Mouse (Mus musculus) neural tube, embryonic 10.5 days (tissue): ENCODE data around the gene Tmem151b.

ENCODE experiments used
- DNase-seq: peaks from one replicate; pipeline ENCODE4 v3.0.0-alpha.2; 2017; ENCODE audit warnings: low spot score; ENCODE audit errors: extremely low spot score

Gene Tmem151b

DNA sequence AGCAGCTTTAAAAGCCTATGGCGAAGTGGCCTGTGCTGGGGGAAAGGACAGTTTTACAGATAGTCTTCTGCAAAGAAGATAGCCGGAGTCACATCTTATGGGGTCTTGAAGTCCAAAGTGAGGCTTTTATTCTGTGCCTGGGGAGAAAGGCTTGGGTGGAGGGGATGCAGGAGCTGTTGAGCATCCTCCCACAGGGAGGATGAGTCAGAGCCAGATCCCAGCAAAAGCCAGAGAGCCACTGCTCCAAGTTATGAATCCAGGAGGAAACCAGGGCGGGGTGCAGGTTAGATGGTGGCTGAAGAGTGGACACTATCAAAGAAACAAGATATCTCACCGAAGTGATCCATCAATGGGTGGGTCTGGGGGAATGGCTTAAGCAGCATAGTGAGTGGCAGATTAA lies 37.7 kb downstream of the Tmem151b start:
- DNase-seq, result no peak

DNA sequence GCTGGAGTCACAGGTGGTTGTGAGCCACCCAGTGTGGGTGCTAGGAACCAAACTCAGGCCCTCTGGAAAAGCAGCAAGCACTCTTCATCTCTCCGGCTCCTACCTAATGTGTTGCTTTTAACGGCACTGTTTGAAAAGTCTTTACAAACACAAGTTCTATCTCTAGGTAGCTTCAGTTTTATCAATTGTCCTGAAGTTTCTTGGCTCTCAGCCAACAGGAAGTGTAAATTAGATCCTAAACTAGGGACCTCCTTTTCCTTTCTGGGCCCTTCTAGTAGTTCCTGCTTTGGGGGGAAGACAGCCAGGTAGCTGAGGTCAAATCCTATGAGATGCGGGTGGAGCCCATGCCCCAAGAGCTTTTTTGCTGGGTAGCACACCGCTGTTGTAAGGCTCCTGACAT lies 38.6 kb downstream of the Tmem151b start:
- no peak for DNase-seq

DNA sequence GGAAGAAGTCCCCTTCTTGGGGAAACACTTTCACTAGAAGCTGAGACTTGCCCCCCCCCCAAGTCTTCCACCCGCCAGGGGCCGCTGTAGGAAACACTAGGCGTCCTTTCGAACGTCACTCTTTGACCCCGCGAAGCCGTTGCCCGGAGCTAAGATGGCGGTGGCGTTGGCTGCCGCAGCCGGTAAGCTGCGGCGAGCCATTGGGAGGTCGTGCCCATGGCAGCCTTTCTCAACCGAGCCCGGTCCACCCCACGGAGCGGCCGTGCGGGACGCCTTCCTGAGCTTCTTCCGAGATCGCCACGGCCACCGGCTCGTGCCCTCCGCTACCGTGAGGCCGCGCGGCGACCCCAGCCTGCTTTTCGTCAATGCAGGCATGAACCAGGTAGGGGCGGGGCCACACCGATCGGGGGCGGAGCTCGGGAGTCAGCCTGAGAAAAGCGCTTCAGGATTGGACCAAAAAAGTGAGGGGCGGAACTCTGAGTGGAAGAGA lies 42.7 kb downstream of the Tmem151b start, which contains the start of gene Aars2:
Aars2 (plus strand) TSS at position 142 of the 490 bp plus-strand sequence.
- DNase-seq, result peak; percentile 97

DNA sequence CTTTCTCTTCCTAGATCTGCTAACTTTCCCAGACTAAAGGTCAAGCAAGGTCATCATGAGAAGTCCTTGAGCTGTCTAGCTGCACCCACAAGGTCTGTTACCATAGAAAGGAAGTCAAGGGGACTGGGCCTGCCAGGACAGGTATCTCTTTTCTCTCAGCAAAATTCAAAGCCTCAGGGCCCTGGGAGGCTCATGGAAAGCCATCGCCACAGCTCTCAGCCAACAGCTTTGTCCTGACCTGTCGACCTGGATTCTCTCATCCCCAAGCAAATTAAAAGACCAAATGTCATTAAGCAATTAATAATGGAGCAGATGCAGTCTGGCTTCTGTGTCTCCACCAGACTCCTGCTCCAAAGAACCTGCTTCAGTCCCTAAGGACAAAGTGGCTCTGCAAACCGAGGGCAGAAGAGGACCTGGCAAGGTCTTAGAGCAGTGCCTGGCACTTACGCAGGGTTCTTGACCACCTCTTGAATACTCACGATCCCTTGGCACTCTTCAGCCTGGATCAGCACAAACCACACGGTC lies 43.5 kb downstream of the Tmem151b start:
- no peak for DNase-seq

DNA sequence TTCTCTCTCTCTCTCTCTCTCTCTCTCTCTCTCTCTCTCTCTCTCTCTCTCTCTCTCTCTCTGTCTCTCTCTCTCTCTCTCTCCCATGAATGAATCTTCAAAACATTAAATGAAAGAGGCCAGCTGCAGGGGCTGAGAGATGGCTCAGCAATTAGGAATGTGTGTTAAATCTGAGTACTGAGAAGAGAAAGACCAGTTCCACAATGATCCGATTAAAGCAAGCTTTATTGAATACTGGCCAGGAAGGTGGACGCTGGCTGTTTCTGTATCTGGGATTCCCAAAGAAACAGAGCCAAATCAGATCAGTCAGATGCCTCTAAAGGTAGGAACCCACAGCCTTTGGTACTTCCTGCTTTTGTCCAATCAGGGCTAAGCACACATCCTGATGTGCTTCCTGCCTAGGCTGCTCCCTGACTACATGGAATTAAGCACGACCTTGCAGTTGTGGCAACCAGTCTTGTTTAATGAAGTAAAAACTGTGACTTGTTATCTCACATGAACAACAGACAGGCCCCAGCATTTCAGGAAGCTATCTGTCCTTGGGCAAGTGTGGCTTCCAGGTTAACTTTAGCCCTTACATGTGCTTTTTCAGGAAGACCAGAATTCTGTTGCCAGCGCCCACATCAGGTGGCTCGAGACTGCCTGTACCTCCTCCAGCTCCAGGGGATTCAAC lies 46.0 kb downstream of the Tmem151b start:
- no peak for DNase-seq

DNA sequence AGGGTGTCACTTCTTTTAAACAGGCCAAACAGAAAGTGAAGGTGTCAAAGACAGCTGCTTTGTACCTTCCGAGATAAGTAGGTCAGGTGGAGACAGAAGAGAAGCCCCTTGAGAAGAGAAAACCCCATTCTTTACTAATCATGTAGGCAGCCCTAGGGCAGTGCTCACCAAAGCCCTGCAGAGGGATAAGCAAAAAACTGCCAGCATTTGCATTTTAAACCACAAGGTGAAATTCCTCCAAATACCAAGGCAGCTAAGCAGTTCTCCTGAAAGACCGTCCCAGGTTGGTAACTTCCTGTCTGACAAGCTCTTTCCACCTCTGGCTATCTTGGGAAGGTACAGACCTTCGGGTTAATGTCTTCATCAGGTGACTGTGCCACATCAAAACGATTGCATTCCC lies 47.2 kb downstream of the Tmem151b start:
- no peak for DNase-seq

- no peak for DNase-seq
These were observed 48.5 kb downstream of the Tmem151b start for GRCm38 (mm10) chr17:45500981-45501380.

DNA sequence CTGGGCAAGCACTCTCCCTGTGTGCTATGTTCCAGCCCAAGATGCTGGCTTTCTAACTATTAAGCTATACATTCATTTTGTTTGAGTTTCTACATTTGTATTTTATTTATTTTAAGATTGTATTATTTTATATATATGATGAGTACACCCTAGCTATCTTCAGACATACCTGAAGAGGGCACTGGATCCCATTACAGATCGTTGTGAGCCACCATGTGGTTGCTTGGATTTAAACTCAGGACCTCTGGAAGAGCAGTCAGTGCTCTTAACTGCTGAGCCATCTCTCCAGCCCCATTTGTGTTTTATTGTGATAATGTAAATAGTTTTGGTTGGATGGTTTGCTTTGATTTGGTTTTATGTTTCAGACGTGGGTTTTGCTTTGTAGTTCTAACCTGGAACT lies 50.0 kb downstream of the Tmem151b start:
- DNase-seq, result no peak

GRCm38 (mm10) chr17:45498397-45498796 lies 51.1 kb downstream of the Tmem151b start:
- no peak for DNase-seq

GRCm38 (mm10) chr17:45495398-45495797 lies 54.1 kb downstream of the Tmem151b start:
- no peak for DNase-seq
